Mouse (Mus musculus) MEL (cell line): ENCODE measurements around the gene Gm20388. TPM values are rescaled to one million over a fixed set of nuclear protein-coding genes. Genes with fewer than 3 reads are reported as not detected.

Experiments used
- DNase-seq: peaks from one replicate; pipeline ENCODE4 v3.0.0; 2011; ENCODE audit warnings: low read depth, low spot score
- H3K27ac ChIP-seq: 2 replicates; pipeline ENCODE4 v1.5.1; 2012; ENCODE audit warnings: low read depth, mild to moderate bottlenecking, control low read depth, low read length, moderate library complexity; ENCODE audit not compliant: control insufficient read depth
- H3K27me3 ChIP-seq, 2 experiments: fragments of 150-350 bp in 1 of 2; sonication (generic) in 1 of 2; 2 replicates each; pipeline ENCODE4 v1.6.1; 2012; ENCODE audit warnings: low read length in 2 of 2, mild to moderate bottlenecking in 2 of 2, improper control_type of control experiment in 1 of 2, moderate library complexity in 1 of 2; ENCODE audit not compliant: insufficient read depth in 2 of 2, control insufficient read depth in 1 of 2
- H3K36me3 ChIP-seq, 2 experiments: 2 replicates each; pipeline ENCODE4 v1.6.1; 2012 to 2014; ENCODE audit warnings: low read length in 2 of 2, improper control_type of control experiment in 1 of 2, inconsistent platforms in 1 of 2, mild to moderate bottlenecking in 1 of 2; ENCODE audit not compliant: insufficient read depth in 2 of 2, control insufficient read depth in 1 of 2
- H3K4me1 ChIP-seq, 2 experiments: fragments of 150-350 bp in 1 of 2; sonication (generic) in 1 of 2; 2 replicates each; pipeline ENCODE4 v1.6.1; 2012; ENCODE audit warnings: low read length in 2 of 2, improper control_type of control experiment in 1 of 2, mild to moderate bottlenecking in 1 of 2; ENCODE audit not compliant: insufficient read depth in 2 of 2, control insufficient read depth in 1 of 2
- H3K4me3 ChIP-seq, 2 experiments: fragments of 150-350 bp in 1 of 2; sonication (generic) in 1 of 2; 2 replicates each; pipeline ENCODE4 v1.5.1; 2012; ENCODE audit warnings: low read depth in 2 of 2, low read length in 2 of 2, mild to moderate bottlenecking in 2 of 2, moderate library complexity in 2 of 2, control low read depth in 1 of 2, improper control_type of control experiment in 1 of 2; ENCODE audit not compliant: control insufficient read depth in 1 of 2, insufficient read depth in 1 of 2
- H3K79me2 ChIP-seq: 2 replicates; pipeline ENCODE4 v1.6.1; 2012; ENCODE audit warnings: mild to moderate bottlenecking, low read length, moderate library complexity; ENCODE audit not compliant: control insufficient read depth, poor library complexity, insufficient read depth
- H3K9ac ChIP-seq: 2 replicates; pipeline ENCODE4 v1.6.1; 2012; ENCODE audit warnings: low read depth, mild to moderate bottlenecking, control low read depth, low read length, moderate library complexity; ENCODE audit not compliant: control insufficient read depth, poor library complexity, severe bottlenecking
- H3K9me3 ChIP-seq: fragments of 150-350 bp; sonication (generic); replicated peaks from 2 replicates; pipeline ENCODE4 v1.6.1; 2012; ENCODE audit warnings: mild to moderate bottlenecking, low read length, improper control_type of control experiment, moderate library complexity; ENCODE audit not compliant: insufficient read depth
- BHLHE40 ChIP-seq: IDR thresholded peaks from 2 replicates; pipeline ENCODE4 v1.6.1; 2012; ENCODE audit warnings: low read depth, mild to moderate bottlenecking, inconsistent platforms, low read length, improper control_type of control experiment, borderline replicate concordance
- CHD2 ChIP-seq: IDR thresholded peaks from 2 replicates; pipeline ENCODE4 v1.6.1; 2011; ENCODE audit warnings: low read length, improper control_type of control experiment
- CTCF ChIP-seq, 3 experiments: IDR thresholded peaks in 2 of 3; conservative IDR thresholded peaks in 1 of 3; 2 replicates each; pipeline ENCODE4 v1.5.1; 2011 to 2012; ENCODE audit warnings: low read length in 3 of 3, low read depth in 2 of 3, mild to moderate bottlenecking in 2 of 3, improper control_type of control experiment in 1 of 3, inconsistent platforms in 1 of 3, mixed read lengths in 1 of 3, moderate library complexity in 1 of 3; ENCODE audit not compliant: control insufficient read depth in 1 of 3, insufficient read depth in 1 of 3, poor library complexity in 1 of 3, severe bottlenecking in 1 of 3
- E2F4 ChIP-seq: IDR thresholded peaks from 2 replicates; pipeline ENCODE4 v1.6.1; 2011; ENCODE audit warnings: low read depth, low read length, improper control_type of control experiment, borderline replicate concordance
- GABPA ChIP-seq: IDR thresholded peaks from 2 replicates; pipeline ENCODE4 v1.6.1; 2012; ENCODE audit warnings: low read depth, mild to moderate bottlenecking, inconsistent platforms, low read length, improper control_type of control experiment, moderate library complexity
- KAT2A ChIP-seq: conservative IDR thresholded peaks from 2 replicates; pipeline ENCODE4 v1.6.1; 2012; ENCODE audit warnings: low read depth, low read length, improper control_type of control experiment, inconsistent platforms
- MAFK ChIP-seq: IDR thresholded peaks from 2 replicates; pipeline ENCODE4 v1.6.1; 2011; ENCODE audit warnings: low read depth, mild to moderate bottlenecking, low read length, improper control_type of control experiment, borderline replicate concordance
- MAZ ChIP-seq: IDR thresholded peaks from 2 replicates; pipeline ENCODE4 v1.6.1; 2012; ENCODE audit warnings: low read depth, mild to moderate bottlenecking, inconsistent platforms, low read length, improper control_type of control experiment
- MYB ChIP-seq: IDR thresholded peaks from 2 replicates; pipeline ENCODE4 v1.6.1; 2011; ENCODE audit warnings: mild to moderate bottlenecking, low read depth, low read length, improper control_type of control experiment
- NELFE ChIP-seq: IDR thresholded peaks from 2 replicates; pipeline ENCODE4 v1.6.1; 2011; ENCODE audit warnings: low read depth, low read length, improper control_type of control experiment
- POLR2AphosphoS5 ChIP-seq: IDR thresholded peaks from 2 replicates; pipeline ENCODE4 v1.6.1; 2012; ENCODE audit warnings: low read depth, borderline replicate concordance, mild to moderate bottlenecking, inconsistent platforms, low read length, moderate library complexity, mixed read lengths
- RAD21 ChIP-seq: IDR thresholded peaks from 2 replicates; pipeline ENCODE4 v1.6.1; 2011; ENCODE audit warnings: mild to moderate bottlenecking, low read depth, low read length, improper control_type of control experiment
- RCOR1 ChIP-seq: IDR thresholded peaks from 2 replicates; pipeline ENCODE4 v1.6.1; 2012; ENCODE audit warnings: low read depth, mild to moderate bottlenecking, inconsistent platforms, low read length, improper control_type of control experiment
- SIN3A ChIP-seq: IDR thresholded peaks from 2 replicates; pipeline ENCODE4 v1.6.1; 2012; ENCODE audit warnings: low read length, improper control_type of control experiment, inconsistent platforms
- SMC3 ChIP-seq: IDR thresholded peaks from 2 replicates; pipeline ENCODE4 v1.6.1; 2011; ENCODE audit warnings: low read depth, low read length, improper control_type of control experiment
- TBP ChIP-seq: IDR thresholded peaks from 2 replicates; pipeline ENCODE4 v1.8.0; 2011; ENCODE audit warnings: low read depth, low read length, improper control_type of control experiment
- USF1 ChIP-seq: IDR thresholded peaks from 2 replicates; pipeline ENCODE4 v1.6.1; 2014; ENCODE audit warnings: low read depth, mild to moderate bottlenecking, inconsistent platforms, low read length, improper control_type of control experiment, moderate library complexity
- USF2 ChIP-seq, 2 experiments: IDR thresholded peaks; 2 replicates each; pipeline ENCODE4 v1.6.1; 2011 to 2012; ENCODE audit warnings: improper control_type of control experiment in 2 of 2, low read length in 2 of 2, borderline replicate concordance in 1 of 2, inconsistent platforms in 1 of 2, low read depth in 1 of 2, mild to moderate bottlenecking in 1 of 2; ENCODE audit not compliant: insufficient read depth in 1 of 2
- ZKSCAN1 ChIP-seq: IDR thresholded peaks from 2 replicates; pipeline ENCODE4 v1.6.1; 2012; ENCODE audit warnings: low read depth, mild to moderate bottlenecking, inconsistent platforms, low read length, improper control_type of control experiment, moderate library complexity
- ZNF384 ChIP-seq: IDR thresholded peaks from 2 replicates; pipeline ENCODE4 v1.6.1; 2012; ENCODE audit warnings: low read depth, mild to moderate bottlenecking, inconsistent platforms, low read length, improper control_type of control experiment
- polyA plus RNA-seq, 2 experiments: library from polyadenylated mRNA; stranded (reverse) in 1 of 2; unstranded in 1 of 2; fragments of >175 nt in 1 of 2; fragments of >200 nt in 1 of 2; gene quantifications; 2 replicates each; pipeline versions ENCODE4 v1.2.1 to v1.2.4; 2012; ENCODE audit warnings: low replicate concordance in 2 of 2, low read depth in 1 of 2; ENCODE audit not compliant: insufficient read length in 2 of 2, insufficient read depth in 1 of 2, missing spikeins in 1 of 2
- total RNA-seq: library from RNA; depleted of rRNA; stranded (reverse); fragments of 300-350 nt; gene quantifications from 2 replicates; pipeline ENCODE4 v1.2.3, GENCODE M21; 2012

Gene Gm20388
- total and polyA plus RNA-seq, 3 experiments: 11.1 to 17.8 TPM; not detected in 1

DNA sequence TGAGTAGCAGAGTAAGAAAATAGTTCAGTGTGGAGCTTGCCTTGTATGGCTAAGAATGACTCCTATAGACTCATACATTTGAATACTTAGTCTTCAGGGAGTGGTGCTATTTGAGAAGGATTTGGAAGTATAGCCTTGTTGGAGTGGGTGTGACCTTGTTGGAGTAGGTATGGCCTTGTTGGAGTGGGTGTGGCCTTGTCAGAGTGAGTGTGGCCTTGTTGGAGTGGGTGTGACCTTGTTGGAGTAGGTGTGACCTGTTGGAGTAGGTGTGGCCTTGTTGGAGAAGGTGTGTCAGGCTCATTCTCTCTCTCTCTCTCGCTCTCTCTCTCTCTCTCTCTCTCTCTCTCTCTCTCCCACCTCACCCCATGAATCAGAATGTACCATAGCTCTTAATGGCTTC is 1338.8 kb downstream of the Gm20388 start:
- Histone ChIP-seq H3K36me3 (no peaks in the 10 kb centered on the region), H3K27me3 (no peaks in the 10 kb centered on the region), H3K79me2 (no peaks in the 10 kb centered on the region), H3K27ac (no peak overlapping the region), H3K9ac (no peak overlapping the region), H3K4me1 (no peaks in the 10 kb centered on the region), H3K9me3 (no peaks in the 10 kb centered on the region), H3K4me3 (no peak overlapping the region)
- TF ChIP-seq RAD21 (no peak), CHD2 (no peak), CTCF (IDR thresholded peaks at IDR 0.05 in 2 of 3, conservative IDR thresholded peaks at IDR 0.05 in 1 of 3; ENCODE audit: control insufficient read depth in 1 of 3, insufficient read depth in 1 of 3, low read depth in 2 of 3, low read length in 3 of 3, poor library complexity in 1 of 3, severe bottlenecking in 1 of 3) (no peak), ZNF384 (no peak), MAFK (no peak), SIN3A (no peak), NELFE (no peak), ZKSCAN1 (no peak), RCOR1 (no peak), GABPA (no peak), USF1 (no peak), USF2 (IDR thresholded peaks at IDR 0.05; ENCODE audit: borderline replicate concordance in 1 of 2, insufficient read depth in 1 of 2, low read depth in 1 of 2, low read length in 2 of 2) (no peak), BHLHE40 (no peak), MAZ (no peak), SMC3 (no peak), E2F4 (no peak), KAT2A (no peak)
- DNase-seq: no peak

- no peaks in the 10 kb centered on the region for H3K9me3 ChIP-seq
- H3K79me2 ChIP-seq: no peaks in the 10 kb centered on the region
- no peaks in the 10 kb centered on the region for H3K27me3 ChIP-seq
- no peak overlapping the region for H3K9ac ChIP-seq
- no peak for TF ChIP-seq TBP
- no peak for TF ChIP-seq CTCF (IDR thresholded peaks at IDR 0.05 in 2 of 3, conservative IDR thresholded peaks at IDR 0.05 in 1 of 3; ENCODE audit: control insufficient read depth in 1 of 3, insufficient read depth in 1 of 3, low read depth in 2 of 3, low read length in 3 of 3, poor library complexity in 1 of 3, severe bottlenecking in 1 of 3)
- no peak for TF ChIP-seq MAZ
- no peak for TF ChIP-seq MYB
- TF ChIP-seq POLR2AphosphoS5: no peak
- no peak overlapping the region for H3K4me3 ChIP-seq
- DNase-seq: no peak
- no peaks in the 10 kb centered on the region for H3K4me1 ChIP-seq
- no peak overlapping the region for H3K27ac ChIP-seq
- H3K36me3 ChIP-seq: no peaks in the 10 kb centered on the region
Measured at GRCm38 (mm10) chr8:121251089-121251488, 1340.4 kb downstream of the Gm20388 start.
